Mouse (Mus musculus) ES-E14 (cell line): Measurements from ENCODE around the gene Mfsd5. TPM values are rescaled to one million over a fixed set of nuclear protein-coding genes. Genes with fewer than 3 reads are reported as not detected.

Source experiments
- DNase-seq: peaks from one replicate; pipeline ENCODE4 v3.0.0-alpha.2; 2013; ENCODE audit warnings: low read depth, low spot score
- H3K27ac ChIP-seq: 2 replicates; pipeline ENCODE4 v1.5.1; 2012; ENCODE audit warnings: low read depth, mild to moderate bottlenecking, low read length, moderate library complexity, mixed read lengths; ENCODE audit not compliant: poor library complexity, insufficient read depth, severe bottlenecking
- H3K36me3 ChIP-seq: 2 replicates; pipeline ENCODE4 v1.6.1; 2012; ENCODE audit warnings: mild to moderate bottlenecking, low read length, moderate library complexity, mixed read lengths; ENCODE audit not compliant: control insufficient read depth, poor library complexity, insufficient read depth, severe bottlenecking
- H3K4me1 ChIP-seq, 2 experiments: fragments of 150-350 bp in 1 of 2; sonication (generic) in 1 of 2; 2 replicates each; pipeline ENCODE4 v1.6.1; 2012; ENCODE audit warnings: low read length in 2 of 2, mild to moderate bottlenecking in 1 of 2, mixed read lengths in 1 of 2; ENCODE audit not compliant: control insufficient read depth in 2 of 2, insufficient read depth in 2 of 2, poor library complexity in 1 of 2
- H3K4me3 ChIP-seq, 2 experiments: fragments of 150-350 bp in 1 of 2; sonication (generic) in 1 of 2; 2 replicates each; pipeline ENCODE4 v1.5.1; 2012; ENCODE audit warnings: low read length in 2 of 2, low read depth in 1 of 2, mild to moderate bottlenecking in 1 of 2, mixed read lengths in 1 of 2; ENCODE audit not compliant: insufficient read depth in 1 of 2, poor library complexity in 1 of 2, severe bottlenecking in 1 of 2
- H3K9ac ChIP-seq: 2 replicates; pipeline ENCODE4 v1.6.1; 2012; ENCODE audit warnings: low read depth, mild to moderate bottlenecking, low read length, mixed read lengths; ENCODE audit not compliant: poor library complexity, insufficient read depth, severe bottlenecking
- H3K9me3 ChIP-seq: fragments of 150-350 bp; sonication (generic); 2 replicates; pipeline ENCODE4 v1.6.1; 2012; ENCODE audit warnings: low read depth, mild to moderate bottlenecking, low read length; ENCODE audit not compliant: control insufficient read depth, insufficient read depth
- CHD2 ChIP-seq: IDR thresholded peaks from 2 replicates; pipeline ENCODE4 v1.6.1; 2014; ENCODE audit warnings: mild to moderate bottlenecking, low read depth, low read length, inconsistent platforms
- HCFC1 ChIP-seq: IDR thresholded peaks from 2 replicates; pipeline ENCODE4 v1.6.1; 2012; ENCODE audit warnings: low read length, inconsistent platforms, borderline replicate concordance; ENCODE audit not compliant: insufficient read depth
- MAFK ChIP-seq: IDR thresholded peaks from 2 replicates; pipeline ENCODE4 v1.6.1; 2014; ENCODE audit warnings: mild to moderate bottlenecking, low read depth, low read length, inconsistent platforms; ENCODE audit not compliant: insufficient read depth
- ZC3H11A ChIP-seq: IDR thresholded peaks from 2 replicates; pipeline ENCODE4 v1.6.1; 2012; ENCODE audit warnings: low read depth, mild to moderate bottlenecking, inconsistent platforms, low read length, borderline replicate concordance
- ZNF384 ChIP-seq: IDR thresholded peaks from 2 replicates; pipeline ENCODE4 v1.6.1; 2012; ENCODE audit warnings: low read depth, low read length, inconsistent platforms
- in situ Hi-C, 2 experiments: fragments of 600-800 bp; cut with MboI; formaldehyde crosslinking; loops; one replicate each; pipeline ENCODE4 v1.15.1; 2025; ENCODE audit warnings: low sequenced_read_pairs in 2 of 2, inconsistent platforms in 1 of 2; ENCODE audit not compliant: unreplicated experiment in 2 of 2
- total RNA-seq: library from RNA; depleted of rRNA; stranded (reverse); fragments of 300-350 nt; gene quantifications from 2 replicates; pipeline ENCODE4 v1.2.3, GENCODE M21; 2012

The Mfsd5 gene
- total RNA-seq, 1 experiment: 89.9 TPM

DNA sequence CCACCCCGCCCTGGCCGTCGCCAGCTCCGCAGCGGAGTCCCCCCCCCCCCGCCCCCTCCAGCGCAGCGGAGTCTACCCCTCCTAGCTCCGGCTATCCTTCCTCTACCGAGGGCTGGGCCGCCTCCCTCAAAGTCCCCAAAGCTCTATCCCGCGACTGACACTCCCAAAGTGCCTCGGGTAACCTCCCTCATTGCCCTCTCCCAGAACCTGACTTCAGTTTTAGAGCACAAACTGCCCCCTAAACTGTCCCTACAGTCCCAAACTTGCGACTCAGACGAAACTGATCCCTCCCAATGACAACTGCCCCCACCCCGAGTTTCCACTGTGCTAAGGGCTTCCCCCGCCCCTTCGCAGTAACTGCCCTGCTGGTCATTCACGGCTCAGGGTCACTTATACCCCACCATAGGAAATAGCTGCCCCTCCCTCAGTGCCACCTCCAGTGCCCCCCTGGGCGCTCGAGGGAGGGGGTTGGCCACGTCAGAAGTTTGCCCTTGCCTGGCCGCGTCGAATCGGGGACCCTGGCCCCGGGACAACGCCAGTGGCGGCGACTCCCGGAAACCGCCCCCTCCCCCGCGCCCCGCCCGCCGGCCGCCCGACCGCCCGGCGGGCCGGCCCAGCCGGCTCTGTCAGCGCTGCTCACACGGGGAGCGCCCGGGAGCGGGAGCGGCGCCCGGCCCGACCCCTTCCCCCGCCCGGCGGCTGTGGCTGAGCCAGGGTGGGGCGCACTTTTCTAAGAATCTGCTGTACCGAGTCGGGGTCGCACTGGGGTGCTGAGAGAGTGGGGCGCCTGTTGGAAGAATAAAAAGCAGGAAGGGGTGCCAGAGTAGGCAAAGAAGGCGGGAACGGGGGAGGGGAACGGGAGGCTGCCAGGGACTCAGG is 31.8 kb upstream of the Mfsd5 start:
- Histone ChIP-seq H3K9me3 (no peaks in the 10 kb centered on the region), H3K36me3 (no peaks in the 10 kb centered on the region; the same call in 1 of the 2 replicates), H3K4me1 (peaks cover 14 to 29% of the 10 kb centered on the region in 2 experiments), H3K9ac (peak overlapping the region; percentile 79), H3K4me3 (peak overlapping the region; percentile 69 to 93), H3K27ac (peak overlapping the region; percentile 98)
- no peak for DNase-seq
- TF ChIP-seq ZNF384: no peak
- TF ChIP-seq CHD2: no peak
- TF ChIP-seq ZC3H11A: no peak
- no peak for TF ChIP-seq MAFK
- TF ChIP-seq HCFC1: no peak
- in situ Hi-C loops: no loop called here

DNA sequence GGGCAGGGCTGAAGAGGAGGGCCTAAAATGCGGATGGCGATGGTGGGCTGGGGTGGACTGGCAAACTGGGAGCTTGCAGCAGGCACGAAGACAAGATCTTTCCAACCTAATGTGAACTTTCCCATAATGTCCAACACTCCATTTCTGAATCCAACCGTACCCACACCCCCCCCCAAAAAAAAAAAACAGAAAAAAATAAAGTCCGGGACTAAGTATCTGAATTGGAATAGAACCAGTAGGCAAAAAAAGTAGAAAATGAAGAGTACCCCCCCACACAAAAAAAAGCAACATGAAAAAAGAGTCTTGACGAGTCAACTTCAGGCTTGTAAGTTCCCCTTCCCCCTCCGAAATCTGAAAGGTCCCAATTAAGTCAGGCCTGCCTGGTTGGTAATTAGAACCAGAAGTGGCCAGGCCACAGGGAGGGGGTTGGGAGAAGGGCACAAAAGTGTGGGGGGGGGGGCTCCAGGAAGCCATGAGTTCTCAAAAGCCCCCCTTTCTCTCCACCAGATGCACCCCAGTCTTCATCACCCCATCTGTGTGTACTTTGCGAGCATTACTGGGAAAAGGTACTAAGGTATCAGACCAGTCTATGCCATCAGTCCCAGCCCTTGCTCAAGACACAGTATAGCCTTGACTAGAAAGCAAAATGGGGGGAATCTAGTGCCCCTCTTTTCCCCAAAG is 31.0 kb upstream of the Mfsd5 start:
- Histone ChIP-seq H3K9me3 (no peaks in the 10 kb centered on the region), H3K9ac (peak overlapping the region; percentile 79; the same call in 1 of the 2 replicates), H3K36me3 (no peaks in the 10 kb centered on the region; the same call in 1 of the 2 replicates), H3K4me3 (peak overlapping the region; percentile 69 to 93), H3K4me1 (peaks cover 14 to 30% of the 10 kb centered on the region in 2 experiments), H3K27ac (peak overlapping the region; percentile 98)
- no peak for DNase-seq
- TF ChIP-seq ZNF384 (peak; percentile 54; the same call in 1 of the 2 replicates), HCFC1 (no peak)
- in situ Hi-C loops: no loop called here

DNA sequence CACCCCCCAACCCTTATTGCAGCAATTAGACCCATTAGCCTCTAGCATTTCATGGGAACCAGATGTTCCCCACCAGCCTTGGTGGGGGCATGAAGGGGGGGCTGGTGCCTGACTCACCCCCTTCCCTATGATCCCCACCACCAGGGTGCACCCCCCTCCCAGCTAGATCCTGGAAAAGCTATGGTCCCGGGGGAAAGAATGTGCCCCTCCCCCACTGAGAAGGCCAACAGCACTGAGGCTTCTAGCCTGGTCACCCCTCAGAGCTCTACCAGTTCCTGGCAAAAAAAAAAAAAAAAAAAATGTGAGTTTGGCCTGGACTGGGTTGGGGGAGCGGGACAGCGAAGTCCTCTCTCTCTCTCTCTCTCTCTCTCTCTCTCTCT is 30.5 kb upstream of the Mfsd5 start:
- H3K27ac ChIP-seq: peak overlapping the region; percentile 98; the same call in 1 of the 2 replicates
- H3K4me3 ChIP-seq: peak overlapping the region; percentile 69 to 93; a peak in 3 of 4 replicates
- H3K9me3 ChIP-seq: no peaks in the 10 kb centered on the region
- peak overlapping the region; percentile 64; the same call in 1 of the 2 replicates for H3K9ac ChIP-seq
- TF ChIP-seq ZC3H11A: no peak
- peak; percentile 92 for TF ChIP-seq ZNF384
- no peak for TF ChIP-seq MAFK
- H3K36me3 ChIP-seq: peaks cover 2% of the 10 kb centered on the region; the same call in 1 of the 2 replicates
- no peak for DNase-seq
- in situ Hi-C loops: no loop called here
- peaks cover 14 to 31% of the 10 kb centered on the region in 2 experiments for H3K4me1 ChIP-seq

DNA sequence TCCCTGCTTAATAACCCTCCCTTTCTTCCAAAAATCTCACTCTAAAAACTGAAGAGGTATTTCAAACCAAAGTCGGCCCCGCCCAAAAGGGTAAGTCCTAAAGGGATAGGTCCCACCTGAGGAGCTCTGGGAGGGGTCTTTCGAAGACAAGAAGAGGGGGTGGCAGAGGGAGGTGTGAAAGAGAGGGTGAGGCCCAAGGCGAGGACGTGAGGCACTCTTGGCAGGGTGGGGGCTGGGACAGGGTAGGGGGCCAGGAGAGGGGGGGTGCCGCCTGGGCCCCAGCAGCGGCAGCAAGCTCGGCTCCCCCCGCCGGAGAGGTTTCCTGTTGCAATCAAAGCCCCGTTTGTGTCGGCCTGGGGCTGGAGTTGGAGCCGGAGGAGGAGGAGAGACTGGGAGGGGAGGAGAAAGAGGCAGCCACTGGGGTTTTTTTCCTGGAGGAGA is 30.0 kb upstream of the Mfsd5 start:
- in situ Hi-C loops: no loop called here
- no peak for DNase-seq
- Histone ChIP-seq H3K27ac (peak overlapping the region; percentile 98; the same call in 1 of the 2 replicates), H3K36me3 (peaks cover 2% of the 10 kb centered on the region; the same call in 1 of the 2 replicates), H3K4me1 (peaks cover 12 to 32% of the 10 kb centered on the region in 2 experiments), H3K4me3 (peak overlapping the region; percentile 12 to 93), H3K9me3 (no peaks in the 10 kb centered on the region), H3K9ac (peak overlapping the region; percentile 69; the same call in 1 of the 2 replicates)
- TF ChIP-seq CHD2 (no peak), ZNF384 (no peak), MAFK (no peak), ZC3H11A (no peak), HCFC1 (no peak)
